Mouse (Mus musculus): Measurements from ENCODE around the gene Gm20489. TPM values are rescaled to one million over a fixed set of nuclear protein-coding genes. Genes with fewer than 3 reads are reported as not detected.

Gm20489 gene
- polyA plus RNA-seq (2014; fragmentation: Nextera tagmentation; extraction: Ambion mirVana): not detected in 2 replicates

- DNase-seq (ENCODE audit: low spot score): no peak
- Histone ChIP-seq H3K27me3 (ENCODE audit: control insufficient read depth, insufficient read depth, low read length) (no peaks in the 10 kb centered on the region), H3K4me2 (ENCODE audit: low read depth, severe bottlenecking) (no peak within 1 kb of the TSS), H3K9ac (ENCODE audit: low read length) (no peak within 1 kb of the TSS), H3K9me3 (ENCODE audit: control insufficient read depth, low read length) (no peaks in the 10 kb centered on the region), H3K4me3 (ENCODE audit: low read depth, low read length) (no peak within 1 kb of the TSS), H3K27ac (replicated peaks; ENCODE audit: low read depth, low read length) (no peak within 1 kb of the TSS), H3K4me1 (ENCODE audit: control insufficient read depth, insufficient read depth, low read length) (no peaks in the 10 kb centered on the region), H3K36me3 (ENCODE audit: control insufficient read depth, insufficient read depth, low read length) (no peaks in the 10 kb centered on the region)
- ATAC-seq (ENCODE audit: insufficient number of reproducible peaks, low FRiP score, low TSS enrichment, low read depth): no peak
- WGBS: 48% methylated on average over 3 of the region's 3 CpGs
Measured at GRCm38 (mm10) chrX:101268755-101269124, at the start of gene Gm20489. Gm20489 (minus strand) TSS chrX:101269023.

GRCm38 (mm10) chrX:101313625-101314359 is 45.0 kb upstream of the Gm20489 start:
- ATAC-seq (ENCODE audit: insufficient number of reproducible peaks, low FRiP score, low TSS enrichment, low read depth): no peak
- no peak overlapping the region for H3K4me3 ChIP-seq (ENCODE audit: low read depth, low read length)
- no peak for DNase-seq (ENCODE audit: low spot score)
- no peak overlapping the region for H3K27ac ChIP-seq (replicated peaks; ENCODE audit: low read depth, low read length)
- no peak overlapping the region for H3K9ac ChIP-seq (ENCODE audit: low read length)
- no peaks in the 10 kb centered on the region for H3K36me3 ChIP-seq (ENCODE audit: control insufficient read depth, insufficient read depth, low read length)
- H3K9me3 ChIP-seq (ENCODE audit: control insufficient read depth, low read length): no peaks in the 10 kb centered on the region
- 60% methylated on average over 6 of the region's 6 CpGs for WGBS
- H3K4me2 ChIP-seq (ENCODE audit: low read depth, severe bottlenecking): no peak overlapping the region
- H3K4me1 ChIP-seq (ENCODE audit: control insufficient read depth, insufficient read depth, low read length): no peaks in the 10 kb centered on the region
- 0 out of 2 replicates have a peak, but pooled peaks cover 12% of the 10 kb centered on the region for H3K27me3 ChIP-seq (ENCODE audit: control insufficient read depth, insufficient read depth, low read length)

- ATAC-seq (ENCODE audit: insufficient number of reproducible peaks, low FRiP score, low TSS enrichment, low read depth): no peak
- 89% methylated on average over 5 of the region's 5 CpGs for WGBS
- no peaks in the 10 kb centered on the region for H3K4me1 ChIP-seq (ENCODE audit: control insufficient read depth, insufficient read depth, low read length)
- no peak overlapping the region for H3K27ac ChIP-seq (replicated peaks; ENCODE audit: low read depth, low read length)
- no peaks in the 10 kb centered on the region for H3K9me3 ChIP-seq (ENCODE audit: control insufficient read depth, low read length)
- H3K36me3 ChIP-seq (ENCODE audit: control insufficient read depth, insufficient read depth, low read length): no peaks in the 10 kb centered on the region
- no peak overlapping the region for H3K4me2 ChIP-seq (ENCODE audit: low read depth, severe bottlenecking)
- no peak overlapping the region for H3K4me3 ChIP-seq (ENCODE audit: low read depth, low read length)
- H3K9ac ChIP-seq (ENCODE audit: low read length): no peak overlapping the region
- 0 out of 2 replicates have a peak, but pooled peaks cover 5% of the 10 kb centered on the region for H3K27me3 ChIP-seq (ENCODE audit: control insufficient read depth, insufficient read depth, low read length)
- no peak for DNase-seq (ENCODE audit: low spot score)
Measured at GRCm38 (mm10) chrX:101309299-101309698, 40.5 kb upstream of the Gm20489 start.

GRCm38 (mm10) chrX:101304646-101305045 is 35.8 kb upstream of the Gm20489 start:
- H3K27me3 ChIP-seq (ENCODE audit: control insufficient read depth, insufficient read depth, low read length): peaks cover 5% of the 10 kb centered on the region; the same call in 1 of the 2 replicates

GRCm38 (mm10) chrX:101301654-101302053 is 32.8 kb upstream of the Gm20489 start:
- WGBS: 79% methylated on average over 9 of the region's 9 CpGs
- Histone ChIP-seq H3K4me1 (ENCODE audit: control insufficient read depth, insufficient read depth, low read length) (no peaks in the 10 kb centered on the region), H3K27ac (replicated peaks; ENCODE audit: low read depth, low read length) (no peak overlapping the region), H3K9ac (ENCODE audit: low read length) (no peak overlapping the region), H3K36me3 (ENCODE audit: control insufficient read depth, insufficient read depth, low read length) (peaks cover 2% of the 10 kb centered on the region; the same call in 1 of the 2 replicates), H3K27me3 (ENCODE audit: control insufficient read depth, insufficient read depth, low read length) (peaks cover 5% of the 10 kb centered on the region; the same call in 1 of the 2 replicates), H3K4me3 (ENCODE audit: low read depth, low read length) (no peak overlapping the region), H3K4me2 (ENCODE audit: low read depth, severe bottlenecking) (no peak overlapping the region), H3K9me3 (ENCODE audit: control insufficient read depth, low read length) (no peaks in the 10 kb centered on the region)
- DNase-seq (ENCODE audit: low spot score) (no peak), ATAC-seq (ENCODE audit: insufficient number of reproducible peaks, low FRiP score, low TSS enrichment, low read depth) (no peak)

More at GRCm38 (mm10) chrX:101304646-101305045, 35.8 kb upstream of the Gm20489 start:
- ATAC-seq (ENCODE audit: insufficient number of reproducible peaks, low FRiP score, low TSS enrichment, low read depth) (no peak), DNase-seq (ENCODE audit: low spot score) (no peak)
- H3K27ac ChIP-seq (replicated peaks; ENCODE audit: low read depth, low read length): no peak overlapping the region
- H3K4me3 ChIP-seq (ENCODE audit: low read depth, low read length): no peak overlapping the region
- H3K4me1 ChIP-seq (ENCODE audit: control insufficient read depth, insufficient read depth, low read length): no peaks in the 10 kb centered on the region
- H3K9ac ChIP-seq (ENCODE audit: low read length): no peak overlapping the region
- no peaks in the 10 kb centered on the region for H3K36me3 ChIP-seq (ENCODE audit: control insufficient read depth, insufficient read depth, low read length)
- no peaks in the 10 kb centered on the region for H3K9me3 ChIP-seq (ENCODE audit: control insufficient read depth, low read length)
- H3K4me2 ChIP-seq (ENCODE audit: low read depth, severe bottlenecking): no peak overlapping the region
- 65% methylated on average over 2 of the region's 2 CpGs for WGBS

GRCm38 (mm10) chrX:101300427-101301030 is 31.7 kb upstream of the Gm20489 start:
- Histone ChIP-seq H3K4me2 (ENCODE audit: low read depth, severe bottlenecking) (peak overlapping the region; percentile 49), H3K9ac (ENCODE audit: low read length) (peak overlapping the region; percentile 34), H3K4me3 (ENCODE audit: low read depth, low read length) (peak overlapping the region; percentile 37), H3K27ac (replicated peaks; ENCODE audit: low read depth, low read length) (0 out of 2 replicates have a peak overlapping the region, but pooled peaks have one; percentile 56), H3K9me3 (ENCODE audit: control insufficient read depth, low read length) (no peaks in the 10 kb centered on the region), H3K4me1 (ENCODE audit: control insufficient read depth, insufficient read depth, low read length) (no peaks in the 10 kb centered on the region), H3K36me3 (ENCODE audit: control insufficient read depth, insufficient read depth, low read length) (peaks cover 8% of the 10 kb centered on the region; the same call in 1 of the 2 replicates), H3K27me3 (ENCODE audit: control insufficient read depth, insufficient read depth, low read length) (peaks cover 5% of the 10 kb centered on the region; the same call in 1 of the 2 replicates)
- DNase-seq (ENCODE audit: low spot score): peak; percentile 35
- no peak; the same call in 1 of the 2 replicates for ATAC-seq (ENCODE audit: insufficient number of reproducible peaks, low FRiP score, low TSS enrichment, low read depth)
- 44% methylated on average over 13 of the region's 13 CpGs for WGBS

GRCm38 (mm10) chrX:101299473-101300426 is 30.9 kb upstream of the Gm20489 start:
- Histone ChIP-seq H3K9me3 (ENCODE audit: control insufficient read depth, low read length) (no peaks in the 10 kb centered on the region), H3K4me2 (ENCODE audit: low read depth, severe bottlenecking) (peak overlapping the region; percentile 49), H3K27me3 (ENCODE audit: control insufficient read depth, insufficient read depth, low read length) (peaks cover 5% of the 10 kb centered on the region; the same call in 1 of the 2 replicates), H3K36me3 (ENCODE audit: control insufficient read depth, insufficient read depth, low read length) (peaks cover 8% of the 10 kb centered on the region; the same call in 1 of the 2 replicates), H3K27ac (replicated peaks; ENCODE audit: low read depth, low read length) (0 out of 2 replicates have a peak overlapping the region, but pooled peaks have one; percentile 36), H3K4me1 (ENCODE audit: control insufficient read depth, insufficient read depth, low read length) (no peaks in the 10 kb centered on the region), H3K4me3 (ENCODE audit: low read depth, low read length) (peak overlapping the region; percentile 37), H3K9ac (ENCODE audit: low read length) (peak overlapping the region; percentile 41)
- ATAC-seq (ENCODE audit: insufficient number of reproducible peaks, low FRiP score, low TSS enrichment, low read depth) (peak; percentile 77), DNase-seq (ENCODE audit: low spot score) (peak; percentile 38)
- 29% methylated on average over 10 of the region's 13 CpGs for WGBS

All from limb, embryonic 11.5 days (tissue).